Mouse (Mus musculus) G1E (cell line): ENCODE data around the gene Lat2. TPM values are rescaled to one million over a fixed set of nuclear protein-coding genes. Genes with fewer than 3 reads are reported as not detected.

ENCODE experiments used
- ATAC-seq: 2 replicates; pipeline ENCODE4 v1.8.0; 2016; ENCODE audit warnings: mild to moderate bottlenecking; ENCODE audit not compliant: insufficient number of reproducible peaks, poor library complexity, low FRiP score, severe bottlenecking; ENCODE audit errors: extremely low read depth
- DNase-seq: peaks from one replicate; pipeline ENCODE4 v3.0.0; 2012; ENCODE audit warnings: low spot score
- H3K27me3 ChIP-seq: 2 replicates; pipeline ENCODE4 v1.6.1; 2012; ENCODE audit warnings: mild to moderate bottlenecking, low read length, inconsistent platforms; ENCODE audit not compliant: insufficient read depth
- H3K36me3 ChIP-seq: replicated peaks from 2 replicates; pipeline ENCODE3; 2012; ENCODE audit warnings: mild to moderate bottlenecking, inconsistent platforms
- H3K4me1 ChIP-seq: 2 replicates; pipeline ENCODE4 v1.6.1; 2012; ENCODE audit warnings: low read depth, low read length, inconsistent platforms, mixed read lengths; ENCODE audit not compliant: insufficient read depth
- H3K4me3 ChIP-seq: 2 replicates; pipeline ENCODE4 v1.5.1; 2012; ENCODE audit warnings: low read depth, mild to moderate bottlenecking, inconsistent platforms, low read length, moderate library complexity, mixed read lengths
- H3K9me3 ChIP-seq: replicated peaks from 2 replicates; pipeline ENCODE4 v1.6.1; 2012; ENCODE audit warnings: inconsistent platforms
- CTCF ChIP-seq: IDR thresholded peaks from 2 replicates; pipeline ENCODE4 v1.5.1; 2012; ENCODE audit warnings: low read depth, low read length, inconsistent platforms, mixed read lengths
- GATA1 ChIP-seq: IDR thresholded peaks from 2 replicates; pipeline ENCODE4 v1.6.1; 2012; ENCODE audit warnings: borderline replicate concordance, low read length, inconsistent platforms, mixed read lengths
- GATA2 ChIP-seq: IDR thresholded peaks from 2 replicates; pipeline ENCODE4 v1.6.1; 2012; ENCODE audit warnings: low read depth, low read length, inconsistent platforms, borderline replicate concordance
- POLR2AphosphoS5 ChIP-seq: IDR thresholded peaks from 2 replicates; pipeline ENCODE4 v1.6.1; 2012; ENCODE audit warnings: low read depth, low read length, inconsistent platforms; ENCODE audit not compliant: insufficient replicate concordance
- TAL1 ChIP-seq: conservative IDR thresholded peaks from 2 replicates; pipeline ENCODE4 v1.6.1; 2012; ENCODE audit warnings: low read depth, low read length, inconsistent platforms, mixed read lengths
- polyA plus RNA-seq: library from polyadenylated mRNA; stranded (reverse); fragments of >175 nt; gene quantifications from 2 replicates; pipeline ENCODE4 v1.2.3, GENCODE M21; 2012
- total RNA-seq, 2 experiments: library from RNA; stranded (forward) in 1 of 2; stranded (reverse) in 1 of 2; fragments of 200-1000 nt in 1 of 2; fragments of >200 nt in 1 of 2; fragmentation: Nextera tagmentation in 1 of 2; gene quantifications; 2 replicates each; pipeline ENCODE4 v1.2.3; 2014 to 2017

The Lat2 gene
- total and polyA plus RNA-seq, 3 experiments = 0.28 to 12.8 TPM; not detected in 1

DNA sequence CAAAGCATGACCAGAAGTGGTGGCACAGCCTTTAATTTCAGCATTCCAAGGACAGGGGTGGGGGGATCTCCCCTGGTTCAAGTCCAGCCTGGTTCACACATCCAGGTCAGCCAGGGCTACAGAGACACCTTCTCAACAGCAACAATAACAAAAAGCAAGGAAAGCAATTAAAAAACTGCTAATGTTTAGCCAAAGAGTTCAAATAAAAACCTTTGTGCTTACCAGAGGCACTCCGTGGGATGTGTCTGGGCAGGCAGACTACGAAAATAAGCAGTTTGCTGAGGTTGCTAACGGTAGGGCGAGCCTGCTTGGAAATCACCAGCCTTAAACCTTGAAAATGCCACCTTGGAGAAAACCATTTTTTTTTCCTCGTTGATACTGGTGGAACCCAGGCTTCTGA lies 33.7 kb downstream of the Lat2 start, which contains the start of gene Rfc2:
TSS of gene Rfc2 (plus strand) at position 221 of the 400 bp plus-strand sequence.
- Histone ChIP-seq H3K4me1 (peaks cover 38% of the 10 kb centered on the region), H3K27me3 (no peaks in the 10 kb centered on the region), H3K36me3 (peaks cover 13% of the 10 kb centered on the region), H3K4me3 (no peak within 1 kb of the TSS), H3K9me3 (no peaks in the 10 kb centered on the region)
- ATAC-seq (no peak), DNase-seq (no peak)
- TF ChIP-seq GATA2 (no peak), TAL1 (no peak), GATA1 (no peak), CTCF (no peak), POLR2AphosphoS5 (no peak)

DNA sequence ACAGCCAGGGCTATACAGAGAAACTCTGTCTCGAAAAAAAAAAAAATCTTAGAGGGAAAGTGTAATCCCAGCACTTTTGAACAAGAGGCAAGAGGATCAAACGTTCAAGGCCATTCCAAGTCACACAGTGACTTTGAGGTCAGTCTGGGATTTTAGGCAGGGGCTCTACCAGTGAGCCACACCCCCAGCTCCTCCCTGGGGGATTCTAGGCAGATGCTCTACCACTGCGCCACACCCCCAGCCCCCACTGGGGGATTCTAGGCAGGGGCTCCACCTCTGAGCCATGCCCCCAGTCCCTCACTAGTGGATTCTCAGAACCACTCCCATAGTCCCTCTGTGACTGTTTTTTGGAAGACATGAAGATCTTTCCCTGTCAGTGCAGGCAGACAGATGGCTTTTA lies 35.7 kb downstream of the Lat2 start:
- DNase-seq (no peak), ATAC-seq (no peak)
- H3K4me1 ChIP-seq = peaks cover 18% of the 10 kb centered on the region
- TF ChIP-seq GATA1 (no peak), CTCF (no peak), TAL1 (no peak)
- no peak overlapping the region for H3K4me3 ChIP-seq
- no peaks in the 10 kb centered on the region for H3K27me3 ChIP-seq
- no peaks in the 10 kb centered on the region for H3K36me3 ChIP-seq
- no peaks in the 10 kb centered on the region for H3K9me3 ChIP-seq

DNA sequence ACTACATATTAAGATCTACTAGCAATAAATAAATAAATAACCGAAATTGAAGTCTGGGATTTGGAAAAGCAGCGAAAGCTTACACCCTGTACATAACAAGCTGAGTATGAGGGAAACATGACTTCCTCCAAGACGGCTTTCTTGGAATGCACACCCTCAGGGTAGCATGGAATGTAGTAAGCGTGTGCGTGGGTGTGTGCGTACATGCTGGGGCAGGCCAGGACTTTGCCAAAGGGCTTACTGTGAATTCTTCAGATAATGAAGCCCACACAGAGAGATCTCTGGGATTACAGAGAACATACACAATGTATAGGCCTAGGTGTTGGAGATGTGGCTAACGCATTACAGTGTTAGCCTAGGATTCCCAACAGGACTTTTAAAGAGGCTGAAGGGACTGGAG lies 37.3 kb downstream of the Lat2 start:
- ATAC-seq (no peak), DNase-seq (no peak)
- TF ChIP-seq TAL1 (no peak), CTCF (no peak), GATA1 (no peak), POLR2AphosphoS5 (no peak), GATA2 (no peak)

DNA sequence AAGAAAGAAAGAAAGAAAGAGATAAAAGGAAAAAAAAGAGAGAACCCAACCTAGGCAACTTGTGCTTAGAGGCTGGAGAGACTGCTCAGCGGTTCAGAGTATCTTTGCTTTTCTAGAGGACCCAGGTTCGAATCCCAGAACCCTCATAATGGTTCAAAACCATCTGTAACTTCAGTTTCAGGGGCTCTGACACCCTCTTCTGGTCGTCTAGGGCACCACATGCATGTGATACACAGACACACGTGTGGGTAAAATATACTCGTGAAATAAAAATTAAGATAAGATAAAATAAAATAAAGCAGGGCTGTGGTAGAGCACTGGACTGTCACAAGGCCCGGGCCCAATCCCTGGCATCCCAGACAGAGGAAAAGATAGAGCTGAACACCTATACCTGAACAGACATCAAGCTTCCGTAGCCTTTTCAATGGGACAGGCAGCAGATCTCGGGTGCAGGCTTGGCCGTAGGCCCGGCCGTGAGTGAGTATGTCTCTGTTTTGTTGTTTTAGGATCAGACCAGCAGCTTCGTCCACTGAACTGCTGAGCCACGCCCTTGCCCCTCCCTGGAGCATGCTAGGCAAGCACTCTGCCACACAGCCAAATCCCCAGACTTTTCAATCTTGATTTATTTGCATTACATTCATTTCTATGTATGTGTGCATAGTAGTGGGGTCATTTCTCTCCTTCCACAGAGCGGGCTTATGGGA lies 38.2 kb downstream of the Lat2 start:
- Histone ChIP-seq H3K4me3 (no peak overlapping the region), H3K36me3 (no peaks in the 10 kb centered on the region), H3K27me3 (peaks cover 23% of the 10 kb centered on the region), H3K4me1 (peaks cover 17% of the 10 kb centered on the region), H3K9me3 (no peaks in the 10 kb centered on the region)
- no peak for ATAC-seq
- no peak for TF ChIP-seq POLR2AphosphoS5
- no peak for TF ChIP-seq GATA2
- no peak for DNase-seq

More for the DNA sequence above, 37.3 kb downstream of the Lat2 start:
- Histone ChIP-seq H3K4me3 (no peak overlapping the region), H3K27me3 (peaks cover 14% of the 10 kb centered on the region), H3K4me1 (peaks cover 9% of the 10 kb centered on the region), H3K9me3 (no peaks in the 10 kb centered on the region), H3K36me3 (no peaks in the 10 kb centered on the region)

DNA sequence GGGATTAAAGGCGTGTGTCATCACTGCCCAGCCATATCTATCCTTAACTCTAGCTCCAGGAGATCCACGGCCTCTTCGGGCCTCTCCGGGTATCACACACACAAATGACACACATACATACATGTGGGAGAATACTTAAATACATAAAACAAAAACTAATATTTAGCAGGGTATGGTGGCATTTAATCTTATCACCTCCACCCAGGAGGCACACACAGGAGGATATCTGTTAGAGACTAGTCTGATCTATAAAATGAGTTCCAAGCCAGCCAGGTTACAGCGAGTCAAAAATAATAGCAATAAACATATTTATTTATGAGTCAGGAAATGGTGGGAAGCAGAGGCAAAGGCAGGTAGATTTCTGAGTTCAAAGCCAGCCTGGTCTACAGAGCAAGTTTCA lies 39.0 kb downstream of the Lat2 start:
- Histone ChIP-seq H3K4me1 (peaks cover 18% of the 10 kb centered on the region), H3K4me3 (no peak overlapping the region), H3K36me3 (no peaks in the 10 kb centered on the region), H3K27me3 (peaks cover 25% of the 10 kb centered on the region), H3K9me3 (no peaks in the 10 kb centered on the region)
- ATAC-seq = no peak
- TF ChIP-seq GATA2 (no peak), POLR2AphosphoS5 (no peak), GATA1 (no peak)
- DNase-seq = no peak

DNA sequence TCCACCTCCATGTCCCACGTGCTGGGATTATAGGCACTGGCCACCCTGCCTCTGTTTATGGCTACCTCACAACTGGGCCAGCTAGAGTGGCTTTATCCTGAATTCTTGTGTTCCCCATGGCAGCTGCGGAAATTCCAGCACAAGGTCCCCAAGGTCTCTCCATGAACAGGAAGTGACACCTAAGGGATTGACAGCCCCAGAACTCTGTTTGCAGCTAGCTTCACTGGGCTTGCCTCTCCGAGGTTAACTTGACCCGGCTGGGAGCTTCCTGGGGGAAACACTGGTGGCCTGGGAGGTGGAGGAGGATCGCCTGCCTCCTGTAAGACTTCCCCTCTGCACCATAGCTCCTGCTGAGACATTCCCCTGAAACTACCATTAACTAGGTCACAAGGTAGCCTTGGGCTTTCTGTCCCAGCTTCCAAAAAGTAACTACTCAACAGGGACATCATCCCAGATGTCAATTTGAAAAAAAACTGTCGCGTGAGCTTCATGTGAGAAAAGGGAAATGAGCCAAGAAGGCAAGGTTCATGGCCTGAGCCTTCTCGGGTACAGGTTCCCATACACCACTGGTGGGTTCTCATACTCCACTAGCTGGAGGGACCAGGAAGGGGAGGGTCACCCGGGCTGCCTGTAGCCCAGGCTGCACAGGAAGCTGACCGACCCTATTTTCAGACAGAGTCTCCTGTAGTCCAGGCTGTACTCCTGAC lies 42.2 kb downstream of the Lat2 start:
- Histone ChIP-seq H3K27me3 (peaks cover 32% of the 10 kb centered on the region), H3K4me1 (peaks cover 15% of the 10 kb centered on the region), H3K9me3 (no peaks in the 10 kb centered on the region), H3K4me3 (no peak overlapping the region), H3K36me3 (no peaks in the 10 kb centered on the region)
- no peak for TF ChIP-seq POLR2AphosphoS5
- no peak for TF ChIP-seq TAL1
- TF ChIP-seq GATA1 = no peak
- TF ChIP-seq CTCF = no peak
- no peak for TF ChIP-seq GATA2
- DNase-seq = no peak
- ATAC-seq = no peak
